Mouse (Mus musculus): ENCODE results near the gene Gm36210. TPM values are rescaled to one million over a fixed set of nuclear protein-coding genes. Genes with fewer than 3 reads are reported as not detected.

The Gm36210 gene
- total RNA-seq (2021): not detected
- long read RNA-seq, experiment 1: 0 reads
- long read RNA-seq, experiment 2: 0 reads

DNA sequence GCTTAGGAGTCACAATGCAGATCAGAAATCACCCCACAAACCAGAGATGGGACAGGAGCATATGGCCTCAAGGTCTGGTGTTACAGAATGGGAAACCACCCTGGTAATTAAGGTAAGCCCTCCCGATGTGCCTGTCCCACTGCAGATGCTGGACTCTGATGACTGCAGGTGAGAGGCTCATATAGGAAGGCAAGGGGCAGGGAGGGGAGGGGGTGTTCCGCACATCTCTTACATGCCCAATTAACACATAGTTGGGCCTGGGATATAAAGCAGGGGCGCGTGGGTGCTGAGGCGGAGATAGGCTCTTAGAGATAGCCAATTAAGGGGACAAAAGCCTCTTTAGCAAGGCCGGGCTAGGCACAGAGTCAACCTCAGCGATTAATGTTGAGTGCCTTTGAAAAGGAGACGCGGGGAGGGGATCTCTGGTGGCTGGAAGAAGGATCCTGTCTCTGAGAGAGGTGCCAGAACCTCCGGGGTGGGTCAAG lies at the start of gene Gm36210:
Gene Gm36210, minus strand, starts transcription at position 51 of the 485 bp plus-strand sequence.
- no peak for DNase-seq

DNA sequence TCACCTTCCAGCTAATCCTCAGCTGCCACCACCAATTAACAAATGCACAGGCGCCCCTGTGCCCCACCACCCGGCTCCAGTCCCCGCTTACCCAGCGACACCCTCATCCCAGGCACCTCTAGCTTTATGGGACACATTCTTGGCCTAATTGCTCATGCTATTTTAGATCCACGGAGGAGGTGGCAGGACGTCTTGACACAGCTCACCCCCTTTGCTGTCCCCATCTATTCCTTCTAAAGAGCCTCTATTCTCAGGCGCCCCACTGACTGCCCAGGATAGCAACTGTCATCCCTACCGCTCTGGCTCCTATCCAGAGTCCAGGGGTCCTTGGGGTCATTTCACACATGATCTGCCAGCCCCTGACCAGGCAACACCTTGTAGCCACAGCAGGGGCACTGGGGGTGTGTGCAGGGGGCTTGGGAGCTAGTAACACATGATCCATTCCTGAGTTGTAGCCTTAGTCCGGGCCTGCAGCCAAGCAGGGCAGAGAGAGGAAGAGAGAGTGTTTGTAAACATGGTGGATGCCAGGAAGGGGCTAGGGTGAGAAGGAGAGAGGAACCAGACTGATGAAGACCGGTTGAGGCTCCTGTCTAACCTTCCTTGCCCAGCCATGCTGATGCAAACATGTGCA lies 47.6 kb upstream of the Gm36210 start:
- no peak for DNase-seq

DNA sequence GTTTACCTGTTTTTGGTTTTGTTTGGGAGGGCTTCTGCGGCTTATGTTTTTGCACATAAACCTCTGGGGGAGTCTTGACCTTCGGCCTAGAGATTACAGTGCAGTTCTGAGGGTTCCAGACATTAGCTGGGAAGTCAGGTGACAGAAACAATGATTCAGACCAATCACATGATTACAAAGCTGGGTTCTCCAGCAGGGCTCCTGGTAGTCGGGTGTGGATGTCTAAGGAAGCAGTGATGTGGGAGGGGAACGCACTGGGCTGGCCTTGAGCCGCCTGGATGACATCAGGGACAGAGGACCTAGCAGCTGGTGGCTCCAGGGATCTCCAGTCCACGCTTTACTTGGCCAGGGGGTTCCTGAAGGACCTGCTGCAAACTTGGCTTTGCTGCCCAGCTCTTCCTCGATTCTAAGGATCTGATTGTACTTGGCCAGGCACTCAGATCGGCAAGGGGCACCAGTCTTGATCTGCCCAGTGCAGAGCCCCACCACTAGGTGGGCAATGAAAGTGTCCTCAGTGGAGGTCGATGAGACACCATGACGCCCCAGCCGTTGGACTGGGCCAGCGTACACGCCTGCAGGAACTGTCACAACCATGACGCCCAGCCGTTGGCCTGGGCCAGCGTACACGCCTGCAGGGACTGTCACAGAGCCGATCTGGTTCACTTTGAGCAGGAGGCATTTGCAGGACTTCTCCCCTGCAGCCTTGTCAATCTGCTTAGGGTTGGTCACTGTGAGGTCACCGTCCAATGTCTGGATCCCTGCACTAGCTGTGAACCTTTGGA lies 44.4 kb upstream of the Gm36210 start:
- DNase-seq: peak; percentile 48

DNA sequence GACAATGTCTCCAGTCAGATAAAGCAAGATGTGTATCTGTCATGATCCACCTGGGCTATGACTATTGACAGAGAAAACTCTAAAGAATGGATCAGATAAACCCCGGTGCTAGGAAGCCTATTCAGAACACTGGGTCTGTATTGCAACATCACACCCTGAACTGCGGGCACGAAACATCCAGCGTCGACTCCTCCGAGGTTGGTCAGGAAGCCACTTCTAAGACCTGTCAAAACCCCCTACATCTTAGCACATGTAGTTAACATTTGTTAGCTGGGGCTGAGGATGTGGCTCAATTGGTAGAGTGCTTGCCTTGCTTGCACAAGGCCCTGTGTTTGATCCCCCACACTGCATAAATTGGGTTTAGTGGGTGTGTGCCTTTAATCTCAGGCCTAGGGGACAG lies 42.1 kb upstream of the Gm36210 start:
- no peak for DNase-seq

DNA sequence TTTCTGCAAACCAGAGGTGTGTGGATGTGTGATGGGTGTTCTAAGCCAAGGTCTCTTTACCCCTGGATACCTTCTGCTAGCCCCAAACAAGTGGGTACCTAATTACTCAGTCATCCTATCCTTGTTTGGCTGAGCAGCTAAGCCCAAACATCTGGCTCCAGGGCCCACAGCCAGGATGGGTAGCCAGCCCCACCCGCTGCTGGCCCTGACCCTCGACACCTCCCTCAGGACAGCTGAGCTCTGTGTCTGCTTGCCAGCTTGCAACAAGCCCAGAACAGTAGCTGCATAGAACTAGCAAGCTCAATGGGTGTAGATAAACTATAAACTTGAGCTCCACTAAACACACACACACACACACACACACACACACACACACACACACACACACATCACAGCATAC lies 41.5 kb upstream of the Gm36210 start:
- DNase-seq: peak; percentile 79

DNA sequence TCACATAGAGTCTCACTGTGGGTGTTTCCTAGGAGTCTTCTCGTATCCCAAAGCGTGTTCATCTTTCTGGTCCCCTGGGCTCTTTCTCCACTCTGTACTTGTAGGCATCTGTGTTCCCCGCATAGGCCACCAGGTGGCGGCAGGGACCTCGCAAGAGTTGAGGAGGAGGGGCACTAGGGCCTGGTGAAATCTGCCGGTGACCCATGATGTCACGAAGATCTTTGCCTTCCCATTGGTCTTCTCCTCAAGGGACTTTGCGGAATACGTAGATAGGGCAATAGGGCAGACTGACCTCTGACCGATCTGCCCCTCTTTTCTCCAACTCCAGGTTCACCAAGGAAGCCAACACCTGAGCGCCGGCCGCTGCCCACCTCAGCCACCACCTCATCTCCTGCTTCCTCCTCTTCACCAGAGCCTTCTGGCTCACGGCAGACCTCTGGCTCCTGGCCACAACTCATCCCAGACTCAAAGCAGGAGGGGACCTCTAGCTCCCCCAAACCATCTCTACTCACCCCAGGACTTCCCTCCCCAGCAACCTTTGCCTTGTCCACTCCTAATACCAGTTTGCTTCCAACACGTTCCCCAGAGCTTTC lies 37.0 kb upstream of the Gm36210 start:
- DNase-seq: peak; percentile 95

DNA sequence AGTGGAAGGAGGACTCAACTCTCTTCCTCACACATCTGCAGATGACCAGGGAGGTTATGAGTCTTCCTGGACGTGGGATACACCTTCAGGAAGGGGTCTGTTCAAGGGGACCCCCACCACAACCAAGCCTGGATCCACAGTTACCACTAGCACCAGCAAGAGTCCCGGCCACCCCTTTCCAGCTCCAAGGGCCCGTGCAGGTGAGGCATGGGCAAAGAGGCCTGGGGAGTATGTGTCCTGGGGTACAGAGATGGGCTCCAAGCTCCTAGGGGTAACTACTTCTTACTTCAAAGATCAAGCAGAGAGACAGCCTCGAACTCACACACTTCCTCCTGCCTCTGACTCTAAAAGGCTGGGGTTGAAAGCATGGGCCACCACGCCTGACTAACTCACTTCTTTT lies 36.4 kb upstream of the Gm36210 start:
- DNase-seq: no peak

DNA sequence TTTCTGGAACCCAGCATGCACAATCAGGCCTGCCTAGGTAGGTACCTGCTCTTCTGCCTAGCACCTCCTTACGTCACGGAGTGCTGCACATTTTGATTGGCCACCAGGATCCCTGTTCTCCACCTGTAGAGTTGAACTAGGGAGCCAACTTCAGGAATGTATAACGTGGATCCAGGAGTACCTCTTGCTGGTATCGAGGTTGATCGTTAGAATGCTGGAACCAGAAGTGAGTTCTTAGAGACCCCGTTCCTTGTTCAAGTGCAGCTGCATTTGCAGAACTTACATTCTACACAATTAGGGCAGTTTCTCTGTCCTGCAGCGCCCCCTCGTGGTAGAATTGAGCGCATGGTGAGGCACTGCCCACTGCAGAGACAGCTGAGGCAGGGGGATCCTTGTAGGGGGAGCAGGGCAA lies 33.8 kb upstream of the Gm36210 start:
- peak; percentile 91 for DNase-seq

DNA sequence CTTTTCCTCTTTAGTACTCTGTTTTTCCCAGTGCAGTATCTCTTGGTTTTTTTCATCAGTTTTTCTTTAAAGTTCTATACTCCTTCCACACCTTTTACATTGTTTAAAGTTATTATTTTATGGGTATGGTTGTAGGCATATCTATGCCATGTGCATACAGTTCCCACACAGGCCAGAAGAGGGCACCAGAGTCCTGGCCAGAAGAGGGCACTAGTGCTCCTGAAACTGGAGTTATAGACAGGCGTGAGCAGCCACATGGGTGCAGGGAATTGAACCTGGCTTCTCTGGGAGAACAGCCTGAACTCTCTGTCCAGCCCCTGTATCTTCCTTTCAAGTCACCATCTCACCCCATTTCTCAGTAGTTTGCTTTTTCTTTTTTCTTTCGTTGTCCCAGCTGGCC lies 32.1 kb upstream of the Gm36210 start:
- DNase-seq: peak; percentile 88

DNA sequence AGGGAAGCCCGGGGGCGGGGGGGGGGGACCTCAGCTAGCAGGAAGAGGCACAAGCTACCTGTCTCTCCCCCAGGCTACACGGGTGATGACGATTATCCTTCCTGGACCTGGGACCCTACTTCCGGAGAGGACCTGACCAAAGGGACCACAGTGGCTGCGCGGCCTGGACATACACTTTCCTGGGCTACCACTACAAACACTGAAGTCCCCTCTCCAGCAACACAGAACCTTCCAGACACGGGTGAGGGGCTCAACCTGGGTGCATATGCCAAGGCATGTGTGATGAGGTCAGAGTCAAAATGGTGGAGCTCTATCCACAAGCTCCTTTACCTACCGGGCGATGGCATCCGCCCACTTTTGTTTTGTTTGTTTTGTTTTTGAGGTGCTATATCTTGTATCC lies 31.1 kb upstream of the Gm36210 start:
- DNase-seq: no peak

DNA sequence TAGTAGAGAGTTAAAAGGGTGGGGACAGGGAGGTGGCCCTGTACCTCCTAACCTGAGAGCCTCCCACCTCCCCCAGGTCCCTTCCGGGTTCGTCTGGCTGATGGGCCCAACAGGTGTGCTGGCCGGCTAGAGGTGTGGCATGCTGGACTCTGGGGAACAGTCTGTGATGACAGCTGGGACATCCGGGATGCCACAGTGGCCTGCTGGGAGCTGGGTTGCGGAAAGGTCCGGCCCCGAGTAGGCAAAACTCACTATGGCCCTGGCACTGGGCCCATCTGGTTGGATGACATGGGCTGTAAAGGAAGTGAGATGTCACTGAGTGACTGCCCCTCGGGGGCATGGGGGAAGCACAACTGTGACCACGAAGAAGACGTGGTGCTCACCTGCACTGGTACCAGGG lies 30.5 kb upstream of the Gm36210 start:
- no peak for DNase-seq

DNA sequence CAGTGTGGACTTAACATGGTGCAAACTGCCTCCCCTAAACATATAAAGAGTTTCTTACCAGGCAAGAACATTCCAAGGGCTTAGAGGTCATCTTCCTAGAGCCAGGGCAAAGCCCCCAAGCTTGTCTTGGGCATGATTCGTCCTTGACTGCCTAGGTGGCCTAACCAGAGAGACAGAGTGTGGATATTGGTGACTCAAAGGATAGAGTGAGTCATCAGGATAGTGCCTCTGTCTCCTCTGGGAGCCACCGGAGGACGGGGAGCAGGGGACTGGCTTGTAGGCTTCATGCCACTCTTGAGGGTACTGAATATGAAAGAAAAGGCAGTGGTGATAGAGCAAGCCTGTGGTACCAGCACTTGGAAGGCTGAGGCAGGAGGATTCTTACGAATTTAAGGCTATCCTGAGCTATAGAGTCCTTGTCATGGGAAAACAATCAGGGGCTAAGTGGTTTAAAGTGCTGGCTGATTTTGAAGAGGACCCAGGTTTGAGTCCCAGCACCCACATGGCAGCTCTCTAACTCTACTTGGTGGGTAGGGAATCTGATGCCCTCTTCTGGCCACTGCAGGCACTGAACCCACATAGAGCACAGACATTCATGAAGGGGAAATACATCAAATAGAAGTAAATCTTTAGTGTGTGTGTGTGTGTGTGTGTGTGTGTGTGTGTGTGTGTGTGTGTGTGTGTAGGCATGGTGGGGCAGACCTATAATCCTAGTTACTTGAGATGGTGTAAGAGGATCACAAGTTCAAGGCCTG lies 28.0 kb upstream of the Gm36210 start:
- no peak for DNase-seq

DNA sequence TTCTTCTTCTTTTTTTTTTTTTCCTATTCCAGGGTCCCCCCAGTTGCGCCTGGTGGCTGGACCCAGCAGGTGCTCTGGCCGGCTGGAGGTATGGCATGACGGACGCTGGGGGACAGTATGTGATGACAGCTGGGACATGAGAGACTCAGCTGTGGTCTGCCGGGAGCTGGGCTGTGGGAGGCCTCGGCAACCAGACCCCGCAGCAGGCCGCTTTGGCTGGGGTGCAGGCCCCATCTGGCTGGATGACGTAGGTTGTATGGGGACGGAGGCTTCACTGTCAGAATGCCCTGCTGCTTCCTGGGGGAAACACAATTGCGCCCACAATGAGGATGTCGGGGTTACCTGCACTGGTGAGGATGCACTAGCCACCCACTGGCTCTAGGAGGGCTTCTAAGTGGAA lies 26.8 kb upstream of the Gm36210 start:
- DNase-seq: no peak

DNA sequence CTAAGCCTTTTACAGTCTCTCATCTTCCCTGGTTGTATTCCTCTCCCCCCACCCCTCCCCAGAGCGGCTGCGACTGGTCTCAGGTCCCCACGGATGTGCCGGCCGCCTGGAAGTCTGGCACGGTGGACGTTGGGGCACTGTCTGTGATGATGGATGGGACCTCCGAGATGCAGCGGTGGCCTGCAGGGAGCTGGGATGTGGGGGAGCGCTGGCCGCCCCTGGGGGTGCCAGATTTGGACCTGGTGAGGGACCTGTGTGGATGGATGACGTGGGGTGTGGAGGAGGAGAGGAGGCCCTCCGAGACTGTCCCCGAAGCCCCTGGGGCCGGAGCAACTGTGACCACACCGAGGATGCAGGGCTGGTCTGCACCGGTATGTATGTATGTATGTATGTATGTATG lies 22.0 kb upstream of the Gm36210 start:
- DNase-seq: peak; percentile 2

DNA sequence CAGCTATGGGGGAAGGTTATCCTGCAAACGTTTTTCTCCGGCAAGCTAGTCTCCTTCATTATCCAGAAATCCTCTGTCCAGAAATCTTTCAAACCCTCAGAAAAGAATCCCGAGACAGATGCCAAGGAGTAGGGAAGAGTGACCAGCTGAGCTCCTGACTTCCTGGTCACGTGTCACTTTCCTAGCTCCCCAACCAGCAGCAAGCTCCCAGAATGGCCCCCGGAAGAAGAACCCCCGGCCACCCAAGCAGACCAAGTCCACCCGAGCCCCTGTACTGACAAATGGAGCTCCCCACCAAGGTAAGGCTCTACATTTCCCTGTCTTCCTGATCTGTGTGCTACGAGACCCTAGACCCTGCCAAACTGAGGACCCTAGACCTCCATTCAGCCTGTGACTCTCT lies 21.4 kb upstream of the Gm36210 start:
- DNase-seq: no peak

DNA sequence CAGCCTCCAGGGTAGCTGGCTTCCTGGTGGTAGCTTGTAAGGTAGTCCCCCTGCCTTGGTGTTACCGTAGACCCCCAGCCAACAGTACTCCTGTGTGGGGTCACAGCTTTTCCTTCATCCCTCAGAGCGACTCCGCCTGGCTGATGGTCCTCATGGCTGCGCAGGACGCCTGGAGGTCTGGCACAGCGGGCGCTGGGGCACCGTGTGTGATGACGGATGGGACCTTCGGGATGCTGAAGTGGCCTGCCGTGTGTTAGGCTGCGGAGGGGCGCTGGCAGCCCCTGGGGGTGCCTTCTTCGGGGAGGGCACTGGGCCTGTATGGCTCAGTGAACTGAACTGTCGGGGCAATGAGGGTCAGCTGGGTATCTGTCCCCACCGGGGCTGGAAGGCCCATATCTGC lies 20.5 kb upstream of the Gm36210 start:
- DNase-seq: peak; percentile 2

DNA sequence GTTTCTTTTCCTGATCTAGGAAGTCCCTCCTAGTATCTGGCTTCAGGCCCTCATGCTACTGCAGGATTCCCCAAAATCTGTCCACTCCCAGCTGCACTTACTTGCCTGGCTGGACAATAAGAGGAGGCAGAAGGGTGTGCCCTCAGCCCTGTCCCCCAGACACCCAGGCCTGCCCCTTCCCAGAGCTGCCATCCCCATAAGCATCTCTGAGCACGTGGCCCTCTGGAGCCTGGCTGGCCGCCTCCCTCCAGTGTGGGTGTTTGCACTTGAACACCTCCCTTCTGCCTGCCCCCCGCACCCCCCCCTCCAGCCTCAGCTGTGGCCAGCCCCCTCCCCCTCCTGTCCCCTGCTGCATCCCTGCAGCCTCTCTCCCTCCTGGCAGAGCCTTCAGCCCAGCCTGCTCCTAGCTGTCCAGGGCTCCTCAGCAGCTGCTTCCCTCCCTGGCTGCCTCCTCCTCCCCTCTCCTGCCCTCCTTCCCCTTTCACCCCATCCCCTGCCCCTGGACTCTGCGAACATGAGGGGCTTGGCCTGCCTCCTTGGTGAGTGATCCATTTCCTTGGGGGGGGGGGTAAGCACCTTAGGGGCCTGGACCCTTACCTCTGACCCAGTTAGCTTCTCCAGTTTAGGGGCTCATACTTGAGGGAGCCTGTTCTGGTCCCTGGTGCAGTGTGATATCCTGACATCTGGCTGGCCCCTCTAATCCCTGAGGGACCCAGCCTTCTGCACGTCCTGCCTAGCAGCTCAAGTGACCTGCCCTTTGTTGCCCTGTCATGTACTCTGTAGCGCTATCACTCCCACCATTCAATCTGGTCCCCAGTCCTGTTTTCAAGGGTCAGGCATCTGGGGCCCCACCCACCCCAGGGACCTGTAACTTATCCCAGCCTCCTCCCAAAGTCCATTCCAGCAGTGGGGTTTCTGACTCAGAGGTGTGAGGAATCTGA lies 19.4 kb upstream of the Gm36210 start, which contains the start of gene Ssc5d:
Gene Ssc5d, plus strand, starts transcription at position 345 of the 941 bp plus-strand sequence.
- DNase-seq: peak; percentile 29

DNA sequence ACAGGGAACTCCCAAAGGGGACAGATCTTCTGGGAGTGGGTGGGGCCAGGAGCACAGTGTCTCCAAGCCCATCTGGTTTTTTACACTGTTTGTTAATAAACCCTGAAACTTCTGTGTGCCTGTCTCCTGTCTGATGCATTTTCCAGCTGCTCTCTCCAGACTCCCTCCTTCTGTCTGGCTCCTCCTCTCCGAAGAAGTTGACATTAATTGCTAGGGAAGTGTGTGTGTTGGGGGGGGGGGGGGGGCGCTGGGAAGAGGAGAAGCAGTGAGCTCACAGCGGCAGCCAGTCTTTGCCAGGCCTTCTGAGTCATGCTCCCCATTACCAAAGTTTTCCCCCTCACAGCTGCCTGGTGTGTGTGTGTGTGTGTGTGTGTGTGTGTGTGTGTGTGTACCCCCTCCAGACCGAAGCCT lies 18.6 kb upstream of the Gm36210 start:
- DNase-seq: peak; percentile 54

DNA sequence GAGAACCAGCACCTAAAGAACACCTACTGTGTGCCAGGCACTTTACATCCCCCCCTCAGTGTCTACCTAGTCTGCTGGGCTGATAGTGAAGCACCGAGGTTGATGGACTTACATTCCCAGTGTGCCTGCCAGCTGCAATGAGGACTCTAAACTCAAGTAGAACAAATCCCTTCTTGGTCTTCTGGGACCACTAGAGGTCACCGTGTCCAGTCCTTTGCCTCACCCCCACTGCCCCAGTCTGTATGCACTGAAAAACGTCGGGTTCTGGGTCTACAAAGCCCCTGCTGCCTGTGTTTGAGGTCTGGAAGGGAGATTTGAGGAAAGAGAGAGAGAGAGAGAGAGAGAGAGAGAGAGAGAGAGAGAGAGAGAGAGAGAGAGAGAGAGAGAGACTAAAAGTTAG lies 18.2 kb upstream of the Gm36210 start:
- DNase-seq: no peak

DNA sequence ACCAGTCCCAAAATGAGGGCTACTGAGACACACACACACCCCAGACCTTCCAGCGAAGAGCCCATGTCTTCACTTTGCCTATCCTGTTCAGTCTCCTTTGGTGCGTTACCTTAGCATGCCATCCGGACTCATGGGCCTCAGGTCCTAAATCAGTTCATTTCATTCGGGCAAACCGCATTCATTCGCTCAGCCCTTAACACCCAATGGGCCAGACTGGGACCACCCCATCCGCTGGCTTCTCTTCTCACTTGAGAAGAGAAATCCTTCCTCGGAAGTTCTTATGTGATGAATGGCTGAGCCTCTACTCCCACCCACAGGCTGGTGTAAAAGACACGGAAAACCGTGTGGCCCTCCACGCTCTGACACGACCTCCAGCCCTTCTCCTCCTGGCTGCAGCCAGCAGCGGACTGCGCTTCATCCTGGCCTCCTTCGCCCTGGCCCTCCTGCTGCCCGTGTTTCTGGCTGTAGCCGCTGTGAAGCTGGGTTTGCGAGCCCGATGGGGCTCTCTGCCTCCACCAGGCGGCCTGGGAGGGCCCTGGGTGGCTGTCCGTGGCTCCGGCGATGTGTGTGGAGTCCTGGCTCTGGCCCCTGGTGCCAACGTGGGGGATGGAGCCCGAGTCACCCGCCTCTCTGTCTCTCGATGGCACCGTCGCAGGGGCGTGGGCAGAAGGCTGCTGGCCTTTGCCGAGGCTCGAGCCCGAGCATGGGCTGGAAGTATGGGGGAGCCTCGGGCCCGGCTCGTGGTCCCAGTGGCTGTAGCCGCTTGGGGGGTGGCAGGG lies 17.5 kb upstream of the Gm36210 start:
- DNase-seq: peak; percentile 72
